Mouse (Mus musculus) embryonic facial prominence, embryonic 11.5 days (tissue): Measurements from ENCODE around the gene Gm11563. TPM values are rescaled to one million over a fixed set of nuclear protein-coding genes. Genes with fewer than 3 reads are reported as not detected.
"Not testable (repeated sequence)": the region's sequence is repeated elsewhere in the genome, so short reads cannot be mapped to it uniquely, and the experiment has no call there.

Experiments used
- ATAC-seq: fragments of 200-750 bp; cut with Nextera tagmentation; replicated peaks from 2 replicates; pipeline ENCODE4 v1.8.0; 2017; ENCODE audit warnings: low read depth; ENCODE audit not compliant: insufficient number of reproducible peaks, low FRiP score, low TSS enrichment
- DNase-seq: peaks from one replicate; pipeline ENCODE4 v3.0.0-alpha.2; 2015; ENCODE audit warnings: low spot score
- H3K27ac ChIP-seq: fragments of 300-500 bp; sonication (generic); replicated peaks from 2 replicates; pipeline ENCODE4 v1.5.1; 2014; ENCODE audit warnings: mild to moderate bottlenecking, low read depth, low read length, control low read depth
- H3K27me3 ChIP-seq: fragments of 300-500 bp; sonication (generic); 2 replicates; pipeline ENCODE4 v1.6.1; 2014; ENCODE audit warnings: mild to moderate bottlenecking, low read length, moderate library complexity, mixed read lengths; ENCODE audit not compliant: control insufficient read depth, insufficient read depth
- H3K36me3 ChIP-seq: fragments of 300-500 bp; sonication (generic); replicated peaks from 2 replicates; pipeline ENCODE4 v1.6.1; 2014; ENCODE audit warnings: low read depth, mild to moderate bottlenecking, low read length, moderate library complexity, mixed read lengths; ENCODE audit not compliant: control insufficient read depth, insufficient read depth
- H3K4me1 ChIP-seq: fragments of 300-500 bp; sonication (generic); 2 replicates; pipeline ENCODE4 v1.6.1; 2014; ENCODE audit warnings: low read length, mixed read lengths; ENCODE audit not compliant: control insufficient read depth, insufficient read depth
- H3K4me2 ChIP-seq: fragments of 300-500 bp; sonication (generic); 2 replicates; pipeline ENCODE4 v1.6.1; 2014; ENCODE audit warnings: low read depth, mild to moderate bottlenecking, control low read depth, low read length, moderate library complexity
- H3K4me3 ChIP-seq: fragments of 300-500 bp; sonication (generic); 2 replicates; pipeline ENCODE4 v1.5.1; 2014; ENCODE audit warnings: low read depth, low read length, control low read depth
- H3K9ac ChIP-seq: fragments of 300-500 bp; sonication (generic); replicated peaks from 2 replicates; pipeline ENCODE4 v1.6.1; 2014; ENCODE audit warnings: mild to moderate bottlenecking, control low read depth, low read length
- H3K9me3 ChIP-seq: fragments of 300-500 bp; sonication (generic); replicated peaks from 2 replicates; pipeline ENCODE4 v1.6.1; 2016; ENCODE audit warnings: mild to moderate bottlenecking, low read length, inconsistent platforms, mixed read lengths; ENCODE audit not compliant: control insufficient read depth
- whole genome bisulfite sequencing: fragments of 180-500 bp; shearing (Covaris S2); extraction: QIAGEN DNeasy Blood & Tissue Kit; methylation state at CpG from one replicate; pipeline ENCODE4 v1.1.7; 2014; 5-methylcytosine and 5-hydroxymethylcytosine counted together
- polyA plus RNA-seq: library from polyadenylated mRNA; unstranded; fragments of >200 nt; fragmentation: Nextera tagmentation; extraction: Ambion mirVana; gene quantifications from 2 replicates; pipeline ENCODE4 v1.2.1, GENCODE M21; 2014

Gm11563 gene
- not detected in 2 replicates for polyA plus RNA-seq

DNA sequence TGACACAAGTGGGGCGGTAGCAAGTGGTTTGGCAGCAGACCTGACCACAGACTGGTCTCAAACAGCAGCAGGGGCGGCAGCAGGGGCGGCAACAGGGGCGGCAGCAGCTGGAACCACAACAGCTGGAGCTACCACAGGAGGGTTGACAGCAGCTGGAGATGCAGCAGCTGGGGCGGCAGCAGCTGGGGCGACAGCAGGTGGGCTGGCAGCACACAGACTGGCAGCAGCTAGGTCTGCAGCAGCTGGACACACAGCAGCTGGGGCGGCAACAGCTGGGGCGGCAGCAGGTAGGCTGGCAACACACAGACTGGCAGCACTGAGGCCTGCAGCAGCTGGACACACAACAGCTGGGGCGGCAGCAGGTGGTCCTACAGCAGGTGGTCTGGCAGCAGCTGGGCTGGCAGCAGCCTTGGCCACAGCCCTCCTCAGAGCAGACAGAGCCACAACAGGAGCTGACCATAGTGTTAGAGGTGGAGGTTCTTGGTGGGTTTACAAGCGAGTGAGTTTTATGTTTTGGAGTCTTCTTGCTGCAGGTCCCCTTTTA is at the start of gene Gm11563:
Gene Gm11563 (minus strand): TSS at position 494 of the 544 bp plus-strand sequence.
- not testable (repeated sequence) for DNase-seq, H3K4me1 ChIP-seq, H3K36me3 ChIP-seq, H3K27ac ChIP-seq, ATAC-seq, H3K9me3 ChIP-seq, H3K4me2 ChIP-seq, H3K27me3 ChIP-seq, H3K4me3 ChIP-seq, H3K9ac ChIP-seq
- 61% methylated on average over 10 of the region's 10 CpGs for WGBS

DNA sequence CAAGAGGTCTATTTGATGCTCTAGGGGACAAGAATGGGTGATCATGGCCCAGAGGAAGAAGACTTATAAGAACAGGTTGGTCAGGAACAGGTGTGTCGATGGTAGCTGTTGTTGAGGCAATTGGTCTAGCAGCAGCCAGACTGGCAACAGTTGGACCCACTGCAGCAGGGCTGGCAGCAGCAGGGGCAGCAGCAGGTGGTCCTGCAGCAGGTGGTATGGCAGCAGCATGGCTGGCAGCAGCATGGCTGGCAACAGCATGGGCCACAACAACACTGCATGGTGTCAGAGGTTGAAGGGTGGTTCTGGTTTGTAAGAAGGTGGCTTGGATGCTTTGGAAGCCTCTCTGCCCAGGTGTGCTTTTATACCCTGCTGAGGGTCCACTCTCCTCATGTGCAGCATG is 31.7 kb upstream of the Gm11563 start, which contains the start of gene Gm14190:
Gene Gm14190 (minus strand): TSS at position 278 of the 400 bp plus-strand sequence.
- no peak for DNase-seq
- no peaks in the 10 kb centered on the region for H3K9me3 ChIP-seq
- H3K36me3 ChIP-seq, result no peaks in the 10 kb centered on the region
- no peak within 1 kb of the TSS for H3K4me2 ChIP-seq
- WGBS, result 85% methylated on average over 1 of the region's 1 CpGs
- no peak for ATAC-seq
- H3K27ac ChIP-seq, result no peak within 1 kb of the TSS
- no peak within 1 kb of the TSS for H3K9ac ChIP-seq
- H3K4me3 ChIP-seq, result no peak within 1 kb of the TSS
- no peaks in the 10 kb centered on the region for H3K4me1 ChIP-seq
- H3K27me3 ChIP-seq, result no peaks in the 10 kb centered on the region

DNA sequence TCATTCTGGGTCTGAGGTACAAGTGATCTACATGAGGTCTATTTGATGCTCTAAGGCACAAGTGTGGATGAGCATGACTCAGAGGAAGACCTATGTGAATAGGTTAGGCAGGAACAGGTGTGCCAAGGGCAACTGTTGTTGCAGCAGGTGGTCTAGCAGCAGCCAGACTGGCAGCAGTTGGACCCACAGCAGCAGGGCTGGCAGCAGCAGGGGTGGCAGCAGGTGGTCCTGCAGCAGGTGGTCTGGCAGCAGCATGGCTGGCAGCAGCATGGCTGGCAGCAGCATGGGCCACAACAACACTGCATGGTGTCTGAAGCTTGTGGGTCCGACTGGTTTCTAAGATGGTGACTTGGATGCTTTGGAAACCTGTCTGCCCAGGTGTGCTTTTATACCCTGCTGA is 26.5 kb upstream of the Gm11563 start:
- not testable (repeated sequence) for H3K36me3 ChIP-seq, H3K9ac ChIP-seq, H3K27me3 ChIP-seq, DNase-seq, H3K27ac ChIP-seq, ATAC-seq, H3K4me1 ChIP-seq, H3K4me3 ChIP-seq, H3K4me2 ChIP-seq, H3K9me3 ChIP-seq
- 70% methylated on average over 1 of the region's 1 CpGs for WGBS

GRCm38 (mm10) chr11:99683481-99683880 is 24.7 kb upstream of the Gm11563 start:
- 86% methylated on average over 2 of the region's 2 CpGs for WGBS
- no peak overlapping the region for H3K4me3 ChIP-seq
- H3K27me3 ChIP-seq, result no peaks in the 10 kb centered on the region
- DNase-seq (no peak), ATAC-seq (no peak)
- H3K4me1 ChIP-seq, result no peaks in the 10 kb centered on the region
- no peak overlapping the region for H3K9ac ChIP-seq
- no peak overlapping the region for H3K4me2 ChIP-seq
- H3K36me3 ChIP-seq, result no peaks in the 10 kb centered on the region
- no peak overlapping the region for H3K27ac ChIP-seq
- H3K9me3 ChIP-seq, result no peaks in the 10 kb centered on the region

DNA sequence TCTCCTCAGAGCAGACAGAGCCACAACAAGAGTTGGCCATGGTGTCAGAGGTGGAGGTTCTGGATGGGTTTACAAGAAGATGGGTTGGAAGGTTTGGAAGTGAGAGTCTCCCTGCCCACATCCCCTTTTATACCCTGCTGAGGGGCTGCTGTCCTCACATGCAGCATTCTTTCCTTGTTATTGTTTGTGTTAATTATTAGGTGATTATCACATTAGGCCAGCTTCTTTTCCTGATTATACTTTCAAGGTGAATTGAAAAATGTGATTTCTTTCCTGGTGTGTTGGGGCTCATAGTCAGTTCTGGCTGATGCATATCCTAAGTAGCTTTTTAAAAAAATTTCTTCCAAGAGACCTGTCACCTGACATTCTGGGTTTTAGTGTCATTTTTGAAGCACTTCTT is 7.1 kb upstream of the Gm11563 start, which contains the start of gene Krtap4-6:
Gene Krtap4-6 (minus strand): TSS at position 101 of the 400 bp plus-strand sequence.
- ATAC-seq, result no peak
- Histone ChIP-seq H3K9me3 (no peaks in the 10 kb centered on the region), H3K4me3 (no peak within 1 kb of the TSS), H3K9ac (no peak within 1 kb of the TSS), H3K4me2 (no peak within 1 kb of the TSS), H3K36me3 (no peaks in the 10 kb centered on the region), H3K27ac (no peak within 1 kb of the TSS), H3K4me1 (no peaks in the 10 kb centered on the region), H3K27me3 (no peaks in the 10 kb centered on the region)
- no peak for DNase-seq

DNA sequence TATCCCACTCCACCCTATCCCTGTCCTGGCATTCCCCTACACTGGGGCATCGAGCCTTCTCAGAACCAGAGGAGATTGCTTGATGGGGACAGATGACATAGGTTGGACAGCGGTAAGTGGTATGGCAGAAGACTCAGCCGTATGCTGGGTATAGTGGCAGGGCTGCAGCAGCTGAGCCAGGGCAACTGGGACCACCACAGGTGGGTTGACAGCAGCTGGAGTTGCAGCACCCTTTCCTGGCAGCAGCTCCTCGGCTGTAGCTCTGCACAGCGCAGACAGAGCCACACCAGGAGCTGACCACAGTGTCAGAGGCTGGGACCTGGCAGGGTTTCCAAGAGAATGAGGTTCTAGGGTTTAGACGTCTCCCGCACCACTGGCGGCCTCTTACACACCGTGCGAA is 4.0 kb upstream of the Gm11563 start:
- no peaks in the 10 kb centered on the region for H3K4me1 ChIP-seq
- 91% methylated on average over 10 of the region's 10 CpGs for WGBS
- no peak overlapping the region for H3K27ac ChIP-seq
- no peak overlapping the region for H3K9ac ChIP-seq
- DNase-seq (no peak), ATAC-seq (no peak)
- H3K36me3 ChIP-seq, result no peaks in the 10 kb centered on the region
- H3K4me2 ChIP-seq, result no peak overlapping the region
- H3K27me3 ChIP-seq, result no peaks in the 10 kb centered on the region
- H3K9me3 ChIP-seq, result no peaks in the 10 kb centered on the region
- no peak overlapping the region for H3K4me3 ChIP-seq

GRCm38 (mm10) chr11:99659256-99659655 is 496 bp upstream of the Gm11563 start:
- H3K4me3 ChIP-seq, result no peak overlapping the region
- DNase-seq, result no peak
- ATAC-seq, result no peak
- H3K27ac ChIP-seq, result no peak overlapping the region
- H3K4me2 ChIP-seq, result no peak overlapping the region
- 86% methylated on average over 4 of the region's 4 CpGs for WGBS
- no peak overlapping the region for H3K9ac ChIP-seq
- H3K4me1 ChIP-seq, result no peaks in the 10 kb centered on the region
- H3K36me3 ChIP-seq, result no peaks in the 10 kb centered on the region
- H3K27me3 ChIP-seq, result no peaks in the 10 kb centered on the region
- no peaks in the 10 kb centered on the region for H3K9me3 ChIP-seq

DNA sequence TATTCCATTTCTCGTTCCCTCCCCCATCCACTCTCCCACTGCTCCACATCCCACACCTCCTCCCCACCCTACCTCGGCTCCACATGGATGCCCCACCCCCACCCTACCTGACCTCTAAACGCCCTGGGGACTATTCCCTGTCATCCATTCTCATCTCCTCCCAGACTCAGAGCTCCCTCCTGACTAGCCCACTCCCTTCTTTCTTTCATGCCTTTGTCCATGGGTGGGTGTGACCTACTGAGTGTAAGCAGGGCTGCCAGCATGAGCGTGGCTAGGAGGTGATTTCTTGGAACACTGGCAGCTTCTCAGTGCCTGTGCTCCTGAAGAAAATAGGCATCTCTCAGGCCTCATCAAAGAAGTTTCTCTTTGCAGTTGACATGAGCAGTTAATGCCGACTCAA is 1.7 kb downstream of the Gm11563 start:
- no peaks in the 10 kb centered on the region for H3K36me3 ChIP-seq
- ATAC-seq (no peak), DNase-seq (no peak)
- no peak overlapping the region for H3K4me3 ChIP-seq
- H3K4me2 ChIP-seq, result no peak overlapping the region
- no peaks in the 10 kb centered on the region for H3K4me1 ChIP-seq
- no peaks in the 10 kb centered on the region for H3K9me3 ChIP-seq
- 44% methylated on average over 5 of the region's 5 CpGs for WGBS
- H3K9ac ChIP-seq, result no peak overlapping the region
- no peaks in the 10 kb centered on the region for H3K27me3 ChIP-seq
- no peak overlapping the region for H3K27ac ChIP-seq
